Mouse (Mus musculus) liver, embryonic 12.5 days (tissue): ENCODE data around the gene Abcg2. TPM values are rescaled to one million over a fixed set of nuclear protein-coding genes. Genes with fewer than 3 reads are reported as not detected.
"Not testable (repeated sequence)": the region's sequence is repeated elsewhere in the genome, so short reads cannot be mapped to it uniquely, and the experiment has no call there.

Experiments used
- ATAC-seq: fragments of 200-750 bp; cut with Nextera tagmentation; 2 replicates; pipeline ENCODE4 v1.8.0; 2017; ENCODE audit warnings: moderate number of reproducible peaks, mild to moderate bottlenecking, moderate library complexity
- H3K27ac ChIP-seq: fragments of 300-500 bp; sonication (generic); 2 replicates; pipeline ENCODE4 v1.5.1; 2016; ENCODE audit warnings: mild to moderate bottlenecking
- H3K27me3 ChIP-seq: fragments of 300-500 bp; sonication (generic); replicated peaks from 2 replicates; pipeline ENCODE4 v1.6.1; 2016; ENCODE audit warnings: mild to moderate bottlenecking, moderate library complexity
- H3K36me3 ChIP-seq: fragments of 300-500 bp; sonication (generic); 2 replicates; pipeline ENCODE4 v1.6.1; 2016; ENCODE audit warnings: mild to moderate bottlenecking, moderate library complexity
- H3K4me1 ChIP-seq: fragments of 300-500 bp; sonication (generic); 2 replicates; pipeline ENCODE4 v1.6.1; 2016
- H3K4me2 ChIP-seq: fragments of 300-500 bp; sonication (generic); 2 replicates; pipeline ENCODE4 v1.6.1; 2016; ENCODE audit warnings: mild to moderate bottlenecking, moderate library complexity
- H3K4me3 ChIP-seq: fragments of 300-500 bp; sonication (generic); 2 replicates; pipeline ENCODE4 v1.5.1; 2016; ENCODE audit warnings: mild to moderate bottlenecking, moderate library complexity
- H3K9ac ChIP-seq: fragments of 300-500 bp; sonication (generic); 2 replicates; pipeline ENCODE4 v1.6.1; 2016; ENCODE audit warnings: mild to moderate bottlenecking, moderate library complexity
- H3K9me3 ChIP-seq: fragments of 300-500 bp; sonication (generic); replicated peaks from 2 replicates; pipeline ENCODE4 v1.6.1; 2016; ENCODE audit warnings: mild to moderate bottlenecking, moderate library complexity
- WGBS: fragments of 180-500 bp; shearing (Covaris S2); methylation state at CpG from one replicate; pipeline ENCODE4 v1.1.7; 2016; ENCODE audit not compliant: insufficient replicate concordance; 5-methylcytosine and 5-hydroxymethylcytosine counted together
- polyA plus RNA-seq: library from polyadenylated mRNA; unstranded; fragments of >200 nt; fragmentation: Nextera tagmentation; extraction: Ambion mirVana; gene quantifications from 2 replicates; pipeline ENCODE4 v1.2.1, GENCODE M21; 2016

Abcg2 gene
- 206 and 209 TPM in 2 replicates for polyA plus RNA-seq

- not testable (repeated sequence) for H3K4me3 ChIP-seq, ATAC-seq, H3K4me1 ChIP-seq, H3K4me2 ChIP-seq, H3K27ac ChIP-seq, H3K36me3 ChIP-seq, H3K9ac ChIP-seq, H3K9me3 ChIP-seq, H3K27me3 ChIP-seq
- WGBS = 78% methylated on average over 3 of the region's 3 CpGs
Measured at GRCm38 (mm10) chr6:58584223-58584622, at the start of gene Abcg2. Abcg2 (plus strand) TSS chr6:58584523.

GRCm38 (mm10) chr6:58540263-58540662 lies 44.1 kb upstream of the Abcg2 start:
- H3K9me3 ChIP-seq, H3K4me3 ChIP-seq, H3K27me3 ChIP-seq, ATAC-seq, H3K4me2 ChIP-seq, H3K4me1 ChIP-seq, H3K9ac ChIP-seq, H3K36me3 ChIP-seq, H3K27ac ChIP-seq: not testable (repeated sequence)
- WGBS = 42% methylated on average over 4 of the region's 4 CpGs

- not testable (repeated sequence) for H3K4me1 ChIP-seq, H3K27me3 ChIP-seq, H3K36me3 ChIP-seq, H3K4me3 ChIP-seq, H3K4me2 ChIP-seq, ATAC-seq, H3K9ac ChIP-seq, H3K27ac ChIP-seq, H3K9me3 ChIP-seq
- 54% methylated on average over 8 of the region's 8 CpGs for whole genome bisulfite sequencing
Measured at GRCm38 (mm10) chr6:58542852-58543251, 41.5 kb upstream of the Abcg2 start.

- not testable (repeated sequence) for ATAC-seq, H3K4me3 ChIP-seq, H3K4me1 ChIP-seq, H3K9me3 ChIP-seq, H3K27me3 ChIP-seq, H3K27ac ChIP-seq, H3K9ac ChIP-seq, H3K36me3 ChIP-seq, H3K4me2 ChIP-seq
- 18% methylated on average over 2 of the region's 2 CpGs for WGBS
Measured at GRCm38 (mm10) chr6:58544971-58545370, 39.4 kb upstream of the Abcg2 start.

GRCm38 (mm10) chr6:58546050-58546449 lies 38.3 kb upstream of the Abcg2 start:
- not testable (repeated sequence) for H3K4me1 ChIP-seq, H3K9ac ChIP-seq, H3K4me3 ChIP-seq, H3K9me3 ChIP-seq, H3K36me3 ChIP-seq, H3K27ac ChIP-seq, H3K27me3 ChIP-seq, ATAC-seq, H3K4me2 ChIP-seq
- 52% methylated on average over 5 of the region's 5 CpGs for WGBS

- 4% methylated on average over 4 of the region's 4 CpGs for WGBS
- no peaks in the 10 kb centered on the region for H3K9me3 ChIP-seq
- H3K36me3 ChIP-seq = no peaks in the 10 kb centered on the region
- no peak overlapping the region for H3K9ac ChIP-seq
- no peak for ATAC-seq
- no peak overlapping the region for H3K4me2 ChIP-seq
- H3K27ac ChIP-seq = no peak overlapping the region
- no peaks in the 10 kb centered on the region for H3K27me3 ChIP-seq
- H3K4me1 ChIP-seq = no peaks in the 10 kb centered on the region
- H3K4me3 ChIP-seq = no peak overlapping the region
Measured at GRCm38 (mm10) chr6:58546816-58547215, 37.5 kb upstream of the Abcg2 start.

- not testable (repeated sequence) for H3K27me3 ChIP-seq, H3K27ac ChIP-seq, H3K9me3 ChIP-seq, H3K4me2 ChIP-seq, H3K9ac ChIP-seq, H3K4me3 ChIP-seq, H3K36me3 ChIP-seq, ATAC-seq, H3K4me1 ChIP-seq
Measured at GRCm38 (mm10) chr6:58553812-58554211, 30.5 kb upstream of the Abcg2 start.

- not testable (repeated sequence) for H3K9me3 ChIP-seq, H3K4me1 ChIP-seq, H3K27ac ChIP-seq, H3K4me3 ChIP-seq, H3K36me3 ChIP-seq, H3K27me3 ChIP-seq, H3K9ac ChIP-seq, H3K4me2 ChIP-seq
- 26% methylated on average over 3 of the region's 3 CpGs for WGBS
- peak; percentile 60; the same call in 1 of the 2 replicates for ATAC-seq
Measured at GRCm38 (mm10) chr6:58593987-58594844, 9.9 kb downstream of the Abcg2 start.

- H3K4me1 ChIP-seq, ATAC-seq, H3K27me3 ChIP-seq, H3K36me3 ChIP-seq, H3K9me3 ChIP-seq: not testable (repeated sequence)
- WGBS = 12% methylated on average over 9 of the region's 9 CpGs
- Histone ChIP-seq H3K9ac (peak overlapping the region; percentile 18), H3K4me2 (peak overlapping the region; percentile 66), H3K4me3 (peak overlapping the region; percentile 42), H3K27ac (peak overlapping the region; percentile 37; the same call in 1 of the 2 replicates)
Measured at GRCm38 (mm10) chr6:58595639-58596293, 11.4 kb downstream of the Abcg2 start.

- no peaks in the 10 kb centered on the region for H3K27me3 ChIP-seq
- H3K4me2 ChIP-seq = peak overlapping the region; percentile 66
- peak overlapping the region; percentile 42 for H3K4me3 ChIP-seq
- no peaks in the 10 kb centered on the region for H3K36me3 ChIP-seq
- peak; percentile 72; the same call in 1 of the 2 replicates for ATAC-seq
- peaks cover 9% of the 10 kb centered on the region; the same call in 1 of the 2 replicates for H3K4me1 ChIP-seq
- H3K9ac ChIP-seq = peak overlapping the region; percentile 18
- H3K27ac ChIP-seq = peak overlapping the region; percentile 37; the same call in 1 of the 2 replicates
- H3K9me3 ChIP-seq = no peaks in the 10 kb centered on the region
- 12% methylated on average over 16 of the region's 16 CpGs for WGBS
Measured at GRCm38 (mm10) chr6:58596294-58596653, 12.0 kb downstream of the Abcg2 start.

- H3K4me3 ChIP-seq, H3K27ac ChIP-seq, H3K36me3 ChIP-seq, H3K27me3 ChIP-seq, H3K9me3 ChIP-seq, H3K9ac ChIP-seq, H3K4me2 ChIP-seq, ATAC-seq, H3K4me1 ChIP-seq: not testable (repeated sequence)
- 52% methylated on average over 1 of the region's 1 CpGs for WGBS
Measured at GRCm38 (mm10) chr6:58602119-58602518, 17.8 kb downstream of the Abcg2 start.

- not testable (repeated sequence) for H3K27ac ChIP-seq, H3K9ac ChIP-seq, ATAC-seq, H3K4me2 ChIP-seq, H3K27me3 ChIP-seq, H3K36me3 ChIP-seq, H3K9me3 ChIP-seq, H3K4me1 ChIP-seq, H3K4me3 ChIP-seq
Measured at GRCm38 (mm10) chr6:58602991-58603390, 18.7 kb downstream of the Abcg2 start.
